Mouse (Mus musculus) embryonic facial prominence, embryonic 15.5 days (tissue): ENCODE measurements around the gene Gadd45gip1. TPM values are rescaled to one million over a fixed set of nuclear protein-coding genes. Genes with fewer than 3 reads are reported as not detected.

ENCODE experiments used
- ATAC-seq: fragments of 200-750 bp; cut with Nextera tagmentation; 2 replicates; pipeline ENCODE4 v1.8.0; 2017; ENCODE audit warnings: low read depth, moderate TSS enrichment; ENCODE audit not compliant: insufficient number of reproducible peaks, low FRiP score, low TSS enrichment
- H3K27ac ChIP-seq: fragments of 300-500 bp; sonication (generic); replicated peaks from 2 replicates; pipeline ENCODE4 v1.5.1; 2015; ENCODE audit warnings: mild to moderate bottlenecking, inconsistent platforms
- H3K27me3 ChIP-seq: fragments of 300-500 bp; sonication (generic); 2 replicates; pipeline ENCODE4 v1.6.1; 2015; ENCODE audit warnings: inconsistent platforms
- H3K36me3 ChIP-seq: fragments of 300-500 bp; sonication (generic); 2 replicates; pipeline ENCODE4 v1.6.1; 2015; ENCODE audit warnings: mild to moderate bottlenecking, inconsistent platforms
- H3K4me1 ChIP-seq: fragments of 300-500 bp; sonication (generic); 2 replicates; pipeline ENCODE4 v1.6.1; 2015; ENCODE audit warnings: inconsistent platforms
- H3K4me2 ChIP-seq: fragments of 300-500 bp; sonication (generic); replicated peaks from 2 replicates; pipeline ENCODE4 v1.6.1; 2015; ENCODE audit warnings: mild to moderate bottlenecking, inconsistent platforms
- H3K4me3 ChIP-seq: fragments of 300-500 bp; sonication (generic); replicated peaks from 2 replicates; pipeline ENCODE4 v1.5.1; 2015; ENCODE audit warnings: mild to moderate bottlenecking, inconsistent platforms
- H3K9ac ChIP-seq: fragments of 300-500 bp; sonication (generic); 2 replicates; pipeline ENCODE4 v1.6.1; 2015; ENCODE audit warnings: inconsistent platforms
- H3K9me3 ChIP-seq: fragments of 300-500 bp; sonication (generic); replicated peaks from 2 replicates; pipeline ENCODE4 v1.6.1; 2016; ENCODE audit warnings: inconsistent platforms
- WGBS: fragments of 180-500 bp; shearing (Covaris S2); methylation state at CpG from one replicate; pipeline ENCODE4 v1.1.7; 2015; 5-methylcytosine and 5-hydroxymethylcytosine counted together
- polyA plus RNA-seq: library from polyadenylated mRNA; unstranded; fragments of >200 nt; fragmentation: Nextera tagmentation; extraction: Ambion mirVana; gene quantifications from 2 replicates; pipeline ENCODE4 v1.2.1, GENCODE M21; 2015

Gene Gadd45gip1
- polyA plus RNA-seq, 1 experiment from 2014 or later = 46.5 TPM

GRCm38 (mm10) chr8:84787523-84788302, 43.6 kb upstream of the Gadd45gip1 start:
- Histone ChIP-seq H3K4me2 (no peak overlapping the region), H3K4me3 (no peak overlapping the region), H3K9ac (no peak overlapping the region), H3K9me3 (no peaks in the 10 kb centered on the region), H3K27ac (peak overlapping the region; percentile 84), H3K27me3 (peaks cover 22% of the 10 kb centered on the region), H3K4me1 (peaks cover 97% of the 10 kb centered on the region), H3K36me3 (no peaks in the 10 kb centered on the region)
- 52% methylated on average over 14 of the region's 14 CpGs for WGBS
- ATAC-seq = no peak

GRCm38 (mm10) chr8:84788896-84789295, 42.4 kb upstream of the Gadd45gip1 start:
- ATAC-seq = peak; percentile 30; the same call in 1 of the 2 replicates
- peak overlapping the region; percentile 40 for H3K4me2 ChIP-seq
- peaks cover 98% of the 10 kb centered on the region for H3K4me1 ChIP-seq

GRCm38 (mm10) chr8:84789345-84789744, 42.0 kb upstream of the Gadd45gip1 start:
- Histone ChIP-seq H3K9me3 (no peaks in the 10 kb centered on the region), H3K27me3 (peaks cover 20% of the 10 kb centered on the region), H3K9ac (no peak overlapping the region), H3K4me3 (0 out of 2 replicates have a peak overlapping the region, but pooled peaks have one; percentile 3), H3K4me2 (peak overlapping the region; percentile 40), H3K4me1 (peaks cover 98% of the 10 kb centered on the region), H3K36me3 (no peaks in the 10 kb centered on the region), H3K27ac (peak overlapping the region; percentile 84)
- ATAC-seq = no peak
- WGBS = 50% methylated on average over 5 of the region's 5 CpGs

More at GRCm38 (mm10) chr8:84788896-84789295, 42.4 kb upstream of the Gadd45gip1 start:
- peak overlapping the region; percentile 84 for H3K27ac ChIP-seq
- no peaks in the 10 kb centered on the region for H3K9me3 ChIP-seq
- no peaks in the 10 kb centered on the region for H3K36me3 ChIP-seq
- H3K27me3 ChIP-seq = peaks cover 22% of the 10 kb centered on the region
- WGBS = 6% methylated on average over 11 of the region's 11 CpGs
- H3K4me3 ChIP-seq = 0 out of 2 replicates have a peak overlapping the region, but pooled peaks have one; percentile 3
- H3K9ac ChIP-seq = no peak overlapping the region

GRCm38 (mm10) chr8:84789855-84790486, 41.4 kb upstream of the Gadd45gip1 start:
- peaks cover 13% of the 10 kb centered on the region for H3K27me3 ChIP-seq
- H3K36me3 ChIP-seq = no peaks in the 10 kb centered on the region
- peaks cover 98% of the 10 kb centered on the region for H3K4me1 ChIP-seq
- no peak overlapping the region for H3K4me3 ChIP-seq
- ATAC-seq = no peak
- WGBS = 67% methylated on average over 9 of the region's 9 CpGs
- peak overlapping the region; percentile 40 for H3K4me2 ChIP-seq
- H3K9me3 ChIP-seq = no peaks in the 10 kb centered on the region
- H3K27ac ChIP-seq = peak overlapping the region; percentile 84
- H3K9ac ChIP-seq = no peak overlapping the region

- peaks cover 98% of the 10 kb centered on the region for H3K4me1 ChIP-seq
- H3K27ac ChIP-seq = peak overlapping the region; percentile 84; the same call in 1 of the 2 replicates
- WGBS = 57% methylated on average over 2 of the region's 2 CpGs
- no peak overlapping the region for H3K4me3 ChIP-seq
- no peak for ATAC-seq
- H3K9me3 ChIP-seq = no peaks in the 10 kb centered on the region
- H3K4me2 ChIP-seq = 0 out of 2 replicates have a peak overlapping the region, but pooled peaks have one; percentile 40
- H3K9ac ChIP-seq = no peak overlapping the region
- H3K36me3 ChIP-seq = 0 out of 2 replicates have a peak, but pooled peaks cover 2% of the 10 kb centered on the region
- peaks cover 12% of the 10 kb centered on the region for H3K27me3 ChIP-seq
Observed at GRCm38 (mm10) chr8:84790537-84790936, 40.8 kb upstream of the Gadd45gip1 start.

GRCm38 (mm10) chr8:84792429-84792947, 38.8 kb upstream of the Gadd45gip1 start:
- no peaks in the 10 kb centered on the region for H3K9me3 ChIP-seq
- peaks cover 97% of the 10 kb centered on the region for H3K4me1 ChIP-seq
- H3K4me2 ChIP-seq = no peak overlapping the region
- no peak overlapping the region for H3K9ac ChIP-seq
- no peak overlapping the region for H3K27ac ChIP-seq
- no peak overlapping the region for H3K4me3 ChIP-seq
- WGBS = 81% methylated on average over 12 of the region's 12 CpGs
- H3K27me3 ChIP-seq = peaks cover 8% of the 10 kb centered on the region
- peaks cover 12% of the 10 kb centered on the region; the same call in 1 of the 2 replicates for H3K36me3 ChIP-seq
- no peak for ATAC-seq

- WGBS = 83% methylated on average over 9 of the region's 9 CpGs
- H3K36me3 ChIP-seq = peaks cover 12% of the 10 kb centered on the region; the same call in 1 of the 2 replicates
- no peak for ATAC-seq
- H3K4me2 ChIP-seq = peak overlapping the region; percentile 45; the same call in 1 of the 2 replicates
- no peak overlapping the region for H3K4me3 ChIP-seq
- peak overlapping the region; percentile 85; the same call in 1 of the 2 replicates for H3K27ac ChIP-seq
- H3K9me3 ChIP-seq = no peaks in the 10 kb centered on the region
- no peak overlapping the region for H3K9ac ChIP-seq
- H3K27me3 ChIP-seq = peaks cover 9% of the 10 kb centered on the region
- peaks cover 97% of the 10 kb centered on the region for H3K4me1 ChIP-seq
Observed at GRCm38 (mm10) chr8:84793134-84793533, 38.2 kb upstream of the Gadd45gip1 start.

- H3K4me1 ChIP-seq = peaks cover 97% of the 10 kb centered on the region
- WGBS = 41% methylated on average over 13 of the region's 13 CpGs
- peaks cover 13% of the 10 kb centered on the region; the same call in 1 of the 2 replicates for H3K27me3 ChIP-seq
- H3K4me3 ChIP-seq = peak overlapping the region; percentile 20
- H3K9me3 ChIP-seq = no peaks in the 10 kb centered on the region
- peaks cover 12% of the 10 kb centered on the region; the same call in 1 of the 2 replicates for H3K36me3 ChIP-seq
- H3K27ac ChIP-seq = peak overlapping the region; percentile 85
- ATAC-seq = peak; percentile 75
- peak overlapping the region; percentile 45 for H3K4me2 ChIP-seq
- H3K9ac ChIP-seq = peak overlapping the region; percentile 2; the same call in 1 of the 2 replicates
Observed at GRCm38 (mm10) chr8:84793791-84794485, 37.4 kb upstream of the Gadd45gip1 start.

- Histone ChIP-seq H3K4me3 (0 out of 2 replicates have a peak overlapping the region, but pooled peaks have one; percentile 8), H3K9ac (no peak overlapping the region), H3K4me2 (peak overlapping the region; percentile 45)
Observed at GRCm38 (mm10) chr8:84794486-84794885, 36.8 kb upstream of the Gadd45gip1 start.

GRCm38 (mm10) chr8:84797256-84797797, 34.0 kb upstream of the Gadd45gip1 start:
- H3K4me1 ChIP-seq = peaks cover 74% of the 10 kb centered on the region
- 72% methylated on average over 15 of the region's 15 CpGs for WGBS
- H3K4me2 ChIP-seq = peak overlapping the region; percentile 73; the same call in 1 of the 2 replicates
- H3K4me3 ChIP-seq = peak overlapping the region; percentile 83; the same call in 1 of the 2 replicates
- peaks cover 13% of the 10 kb centered on the region; the same call in 1 of the 2 replicates for H3K27me3 ChIP-seq
- no peaks in the 10 kb centered on the region for H3K9me3 ChIP-seq
- no peak for ATAC-seq
- H3K9ac ChIP-seq = no peak overlapping the region
- peaks cover 12% of the 10 kb centered on the region; the same call in 1 of the 2 replicates for H3K36me3 ChIP-seq
- no peak overlapping the region for H3K27ac ChIP-seq

More at GRCm38 (mm10) chr8:84794486-84794885, 36.8 kb upstream of the Gadd45gip1 start:
- 46% methylated on average over 7 of the region's 7 CpGs for WGBS
- Histone ChIP-seq H3K4me1 (peaks cover 94% of the 10 kb centered on the region), H3K9me3 (no peaks in the 10 kb centered on the region), H3K27ac (peak overlapping the region; percentile 85), H3K36me3 (peaks cover 12% of the 10 kb centered on the region; the same call in 1 of the 2 replicates), H3K27me3 (peaks cover 13% of the 10 kb centered on the region; the same call in 1 of the 2 replicates)
- no peak for ATAC-seq
